Mouse (Mus musculus): ENCODE results near the gene Eif3d. TPM values are rescaled to one million over a fixed set of nuclear protein-coding genes. Genes with fewer than 3 reads are reported as not detected.

The Eif3d gene
- total and polyA plus RNA-seq, 3 experiments: 521 to 738 (median 619) TPM

DNA sequence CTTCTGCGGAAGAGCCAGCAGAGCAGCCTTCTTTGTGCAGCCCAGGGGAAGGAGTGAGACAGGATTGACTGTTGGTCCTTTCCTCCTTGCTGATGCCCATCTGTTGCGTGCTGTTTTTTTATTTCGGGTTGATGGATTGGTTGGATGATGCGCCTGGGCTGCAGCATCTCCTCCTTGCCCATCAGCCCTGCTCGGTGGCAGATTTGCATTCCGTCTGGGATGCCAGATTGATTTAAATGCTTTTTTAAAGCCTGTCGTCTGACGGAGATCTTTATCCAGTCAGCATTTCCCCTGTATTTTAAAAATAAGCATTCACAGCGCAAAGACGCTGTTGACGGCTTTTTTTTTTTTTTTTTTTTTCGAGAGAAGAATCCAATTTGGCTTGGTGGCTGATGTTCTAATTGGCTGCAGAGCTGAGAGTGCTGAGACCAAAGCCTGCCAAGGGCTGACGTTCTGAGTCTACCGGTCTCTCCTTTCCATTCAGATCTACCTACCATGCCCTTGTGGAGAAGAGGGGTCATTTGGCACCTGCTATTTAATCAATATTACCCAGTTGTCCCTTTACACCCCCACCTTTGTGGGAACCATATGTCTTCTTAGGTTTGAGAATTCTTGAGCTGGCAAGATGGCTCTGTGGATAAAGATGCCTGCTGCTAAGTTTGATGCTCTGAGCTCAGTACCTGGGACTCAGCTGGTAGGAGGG, 34.8 kb downstream of the Eif3d start:
- H3K4me3 ChIP-seq (ENCODE audit: control insufficient read depth in 1 of 2, insufficient read depth in 1 of 2, low read depth in 2 of 2, low read length in 2 of 2): no peak overlapping the region
- H3K9ac ChIP-seq (ENCODE audit: control insufficient read depth, low read depth, low read length, poor library complexity, severe bottlenecking): no peak overlapping the region
- no peaks in the 10 kb centered on the region for H3K27me3 ChIP-seq (ENCODE audit: control insufficient read depth in 1 of 2, insufficient read depth in 2 of 2, low read length in 2 of 2)
- no peak for DNase-seq (ENCODE audit: low read depth, low spot score)
- H3K36me3 ChIP-seq (ENCODE audit: control insufficient read depth in 1 of 2, insufficient read depth in 2 of 2, low read length in 2 of 2): peaks cover 0 to 13% of the 10 kb centered on the region in 2 experiments; a peak in 2 of 4 replicates
- H3K27ac ChIP-seq (ENCODE audit: control insufficient read depth, low read depth, low read length): no peak overlapping the region
- H3K4me1 ChIP-seq (ENCODE audit: control insufficient read depth in 1 of 2, insufficient read depth in 2 of 2, low read length in 2 of 2): peaks cover 2 to 24% of the 10 kb centered on the region in 2 experiments
- H3K9me3 ChIP-seq (replicated peaks; ENCODE audit: insufficient read depth, low read length): no peaks in the 10 kb centered on the region
- no peaks in the 10 kb centered on the region for H3K79me2 ChIP-seq (ENCODE audit: control insufficient read depth, insufficient read depth, low read length, poor library complexity)
- no peak for TF ChIP-seq ETS1 (IDR thresholded peaks at IDR 0.05; ENCODE audit: low read depth, low read length)
- no peak for TF ChIP-seq NELFE (IDR thresholded peaks at IDR 0.05; ENCODE audit: low read depth, low read length)
- TF ChIP-seq RCOR1 (IDR thresholded peaks at IDR 0.05; ENCODE audit: low read depth, low read length): no peak
- no peak for TF ChIP-seq TBP (IDR thresholded peaks at IDR 0.05; ENCODE audit: low read depth, low read length)
- TF ChIP-seq MEF2A (IDR thresholded peaks at IDR 0.05; ENCODE audit: extremely low read depth, insufficient replicate concordance, low read depth, low read length, poor library complexity, severe bottlenecking): no peak
- TF ChIP-seq MAZ (IDR thresholded peaks at IDR 0.05; ENCODE audit: low read depth, low read length): no peak
- TF ChIP-seq MAX (IDR thresholded peaks at IDR 0.05; ENCODE audit: low read length): no peak
- no peak for TF ChIP-seq MYC (IDR thresholded peaks at IDR 0.05; ENCODE audit: low read depth, low read length)
- no peak for TF ChIP-seq UBTF (IDR thresholded peaks at IDR 0.05; ENCODE audit: borderline replicate concordance, insufficient read depth, low read depth, low read length)

DNA sequence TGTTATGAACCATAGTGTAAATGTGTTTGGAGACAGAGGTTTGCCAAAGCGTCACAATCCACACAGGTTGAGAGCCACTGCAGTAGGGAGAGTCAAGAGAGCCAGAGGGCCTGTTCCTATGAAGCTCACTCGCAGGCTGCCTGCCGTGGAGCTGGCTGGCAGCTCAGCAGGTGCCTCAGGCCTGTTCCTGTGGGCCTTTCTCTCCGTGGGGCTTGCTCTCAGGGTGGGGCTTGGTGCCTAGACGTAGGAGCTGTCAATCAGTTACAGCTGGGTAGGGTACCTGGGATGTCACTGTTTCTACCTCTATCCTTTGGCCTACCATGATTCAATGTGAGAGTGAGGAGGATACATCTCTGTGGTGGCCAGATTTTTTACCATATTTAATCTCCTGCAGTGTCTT, 35.6 kb downstream of the Eif3d start:
- peaks cover 2 to 28% of the 10 kb centered on the region in 2 experiments for H3K4me1 ChIP-seq (ENCODE audit: control insufficient read depth in 1 of 2, insufficient read depth in 2 of 2, low read length in 2 of 2)
- no peaks in the 10 kb centered on the region for H3K9me3 ChIP-seq (replicated peaks; ENCODE audit: insufficient read depth, low read length)
- no peak overlapping the region for H3K4me3 ChIP-seq (ENCODE audit: control insufficient read depth in 1 of 2, insufficient read depth in 1 of 2, low read depth in 2 of 2, low read length in 2 of 2)
- H3K27me3 ChIP-seq (ENCODE audit: control insufficient read depth in 1 of 2, insufficient read depth in 2 of 2, low read length in 2 of 2): no peaks in the 10 kb centered on the region
- no peak overlapping the region for H3K9ac ChIP-seq (ENCODE audit: control insufficient read depth, low read depth, low read length, poor library complexity, severe bottlenecking)
- TF ChIP-seq ZC3H11A (IDR thresholded peaks at IDR 0.05; ENCODE audit: low read depth, low read length): no peak
- TF ChIP-seq ELF1 (IDR thresholded peaks at IDR 0.05; ENCODE audit: low read depth, low read length): no peak
- no peak for TF ChIP-seq GATA1 (IDR thresholded peaks at IDR 0.05; ENCODE audit: low read depth, low read length)
- TF ChIP-seq UBTF (IDR thresholded peaks at IDR 0.05; ENCODE audit: borderline replicate concordance, insufficient read depth, low read depth, low read length): no peak
- no peak for TF ChIP-seq BHLHE40 (IDR thresholded peaks at IDR 0.05; ENCODE audit: borderline replicate concordance, low read depth, low read length)
- TF ChIP-seq USF2 (IDR thresholded peaks at IDR 0.05; ENCODE audit: borderline replicate concordance in 1 of 2, insufficient read depth in 1 of 2, low read depth in 1 of 2, low read length in 2 of 2): no peak
- H3K79me2 ChIP-seq (ENCODE audit: control insufficient read depth, insufficient read depth, low read length, poor library complexity): 0 out of 2 replicates have a peak, but pooled peaks cover 1% of the 10 kb centered on the region
- H3K36me3 ChIP-seq (ENCODE audit: control insufficient read depth in 1 of 2, insufficient read depth in 2 of 2, low read length in 2 of 2): peaks cover 0 to 16% of the 10 kb centered on the region in 2 experiments; a peak in 2 of 4 replicates
- no peak overlapping the region for H3K27ac ChIP-seq (ENCODE audit: control insufficient read depth, low read depth, low read length)
- DNase-seq (ENCODE audit: low read depth, low spot score): no peak

Measured in MEL (cell line).